Mouse (Mus musculus): ENCODE data around the gene Frmd4a.

The Frmd4a gene

DNA sequence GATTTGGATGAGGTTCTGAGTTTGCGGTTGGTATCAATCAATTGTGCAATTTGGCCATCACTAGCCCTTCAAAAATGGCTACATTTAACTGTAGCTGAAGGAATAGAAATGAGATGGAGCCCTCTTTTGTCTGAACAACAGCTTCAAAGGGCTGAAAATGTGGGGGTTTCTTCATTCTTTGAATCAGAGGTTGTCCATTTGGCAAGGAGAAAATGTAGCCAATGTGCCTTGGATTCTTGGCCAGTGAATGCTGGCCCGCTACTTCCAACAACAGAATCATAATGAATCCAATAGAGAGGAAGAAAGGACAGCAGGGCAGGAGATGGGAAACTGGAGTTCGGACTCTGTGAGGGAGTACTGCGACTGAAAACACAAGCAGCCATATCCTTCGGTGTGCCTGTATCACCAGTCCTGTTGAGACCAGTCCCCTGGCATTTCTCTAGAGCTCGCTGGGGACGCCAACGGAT lies 19.2 kb downstream of the Frmd4a start:
- H3K4me3 ChIP-seq (replicated peaks; ENCODE audit: low read length), result no peak overlapping the region
- TF ChIP-seq NANOG (IDR thresholded peaks at IDR 0.05; ENCODE audit: borderline replicate concordance, low read length) (no peak), POU5F1 (IDR thresholded peaks at IDR 0.05; ENCODE audit: borderline replicate concordance, low read length) (no peak), CTCF (conservative IDR thresholded peaks at IDR 0.05; ENCODE audit: low read length) (no peak)

GRCm38 (mm10) chr2:4042009-4042408 lies 24.5 kb downstream of the Frmd4a start:
- Histone ChIP-seq H3K4me1 (replicated peaks; ENCODE audit: low read depth, low read length) (no peaks in the 10 kb centered on the region), H3K9me3 (ENCODE audit: low read length) (no peaks in the 10 kb centered on the region), H3K4me3 (replicated peaks; ENCODE audit: low read length) (no peak overlapping the region), H3K36me3 (ENCODE audit: insufficient read depth, low read length) (no peaks in the 10 kb centered on the region), H3K27me3 (ENCODE audit: insufficient read depth, low read length) (no peaks in the 10 kb centered on the region)
- TF ChIP-seq NANOG (IDR thresholded peaks at IDR 0.05; ENCODE audit: borderline replicate concordance, low read length), result no peak
- no peak for TF ChIP-seq CTCF (conservative IDR thresholded peaks at IDR 0.05; ENCODE audit: low read length)
- no peak for TF ChIP-seq POU5F1 (IDR thresholded peaks at IDR 0.05; ENCODE audit: borderline replicate concordance, low read length)

More for the DNA sequence above, 19.2 kb downstream of the Frmd4a start:
- Histone ChIP-seq H3K9me3 (ENCODE audit: low read length) (no peaks in the 10 kb centered on the region), H3K36me3 (ENCODE audit: insufficient read depth, low read length) (no peaks in the 10 kb centered on the region), H3K4me1 (replicated peaks; ENCODE audit: low read depth, low read length) (no peaks in the 10 kb centered on the region), H3K27me3 (ENCODE audit: insufficient read depth, low read length) (no peaks in the 10 kb centered on the region)

GRCm38 (mm10) chr2:4055481-4055880 lies 38.0 kb downstream of the Frmd4a start:
- Histone ChIP-seq H3K27me3 (ENCODE audit: insufficient read depth, low read length) (no peaks in the 10 kb centered on the region), H3K36me3 (ENCODE audit: insufficient read depth, low read length) (no peaks in the 10 kb centered on the region), H3K4me1 (replicated peaks; ENCODE audit: low read depth, low read length) (no peaks in the 10 kb centered on the region), H3K4me3 (replicated peaks; ENCODE audit: low read length) (no peak overlapping the region), H3K9me3 (ENCODE audit: low read length) (no peaks in the 10 kb centered on the region)
- no peak for TF ChIP-seq NANOG (IDR thresholded peaks at IDR 0.05; ENCODE audit: borderline replicate concordance, low read length)
- TF ChIP-seq POU5F1 (IDR thresholded peaks at IDR 0.05; ENCODE audit: borderline replicate concordance, low read length), result no peak

DNA sequence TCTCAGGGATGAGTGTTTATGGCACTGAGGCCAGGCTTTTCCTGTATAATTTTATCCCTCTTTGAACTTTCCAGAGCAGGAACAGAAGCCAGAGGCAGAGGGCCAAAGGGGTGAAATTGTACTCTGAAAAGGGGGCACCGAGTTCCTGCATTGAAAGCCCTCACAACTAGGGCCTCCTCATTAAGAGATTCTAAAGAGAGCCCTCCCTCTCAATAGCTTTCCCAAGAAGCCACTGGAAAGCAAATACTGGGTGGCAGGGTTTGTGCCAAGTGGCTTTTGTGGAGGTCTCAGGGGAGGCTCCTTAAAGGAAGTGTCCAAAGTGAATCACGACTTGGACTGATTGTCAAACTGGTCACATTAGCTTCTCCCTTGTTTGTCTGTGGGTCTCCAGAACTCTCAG lies 43.2 kb downstream of the Frmd4a start:
- H3K27me3 ChIP-seq (ENCODE audit: insufficient read depth, low read length), result no peaks in the 10 kb centered on the region
- H3K4me3 ChIP-seq (replicated peaks; ENCODE audit: low read length), result no peak overlapping the region
- H3K4me1 ChIP-seq (replicated peaks; ENCODE audit: low read depth, low read length), result no peaks in the 10 kb centered on the region
- TF ChIP-seq POU5F1 (IDR thresholded peaks at IDR 0.05; ENCODE audit: borderline replicate concordance, low read length) (no peak), NANOG (IDR thresholded peaks at IDR 0.05; ENCODE audit: borderline replicate concordance, low read length) (no peak), CTCF (conservative IDR thresholded peaks at IDR 0.05; ENCODE audit: low read length) (no peak)
- H3K36me3 ChIP-seq (ENCODE audit: insufficient read depth, low read length), result no peaks in the 10 kb centered on the region
- no peaks in the 10 kb centered on the region for H3K9me3 ChIP-seq (ENCODE audit: low read length)

- TF ChIP-seq NANOG (IDR thresholded peaks at IDR 0.05; ENCODE audit: borderline replicate concordance, low read length) (no peak), CTCF (conservative IDR thresholded peaks at IDR 0.05; ENCODE audit: low read length) (no peak), POU5F1 (IDR thresholded peaks at IDR 0.05; ENCODE audit: borderline replicate concordance, low read length) (no peak)
- Histone ChIP-seq H3K4me1 (replicated peaks; ENCODE audit: low read depth, low read length) (no peaks in the 10 kb centered on the region), H3K9me3 (ENCODE audit: low read length) (no peaks in the 10 kb centered on the region), H3K4me3 (replicated peaks; ENCODE audit: low read length) (no peak overlapping the region), H3K27me3 (ENCODE audit: insufficient read depth, low read length) (no peaks in the 10 kb centered on the region), H3K36me3 (ENCODE audit: insufficient read depth, low read length) (no peaks in the 10 kb centered on the region)
These were observed 54.3 kb downstream of the Frmd4a start for GRCm38 (mm10) chr2:4071831-4072230.

DNA sequence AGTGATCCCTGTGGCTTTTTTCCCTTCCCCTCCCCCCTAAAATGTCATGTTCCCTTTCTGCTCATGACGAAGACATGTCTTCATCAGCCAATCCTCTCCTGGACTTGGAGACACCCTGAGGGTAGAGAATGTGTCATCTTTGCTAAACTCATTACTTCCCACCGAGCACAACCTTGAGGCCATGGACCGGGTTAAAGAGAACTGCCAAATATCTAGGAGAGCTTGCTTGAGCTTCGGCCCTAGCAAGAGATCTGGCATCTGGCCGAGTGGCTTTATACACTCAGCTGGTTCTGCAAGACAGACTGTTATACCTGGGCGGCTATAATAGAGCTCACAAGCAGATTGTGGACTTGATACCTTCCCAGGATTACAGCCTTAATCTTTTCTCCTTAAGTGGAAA lies 66.4 kb downstream of the Frmd4a start:
- TF ChIP-seq CTCF (conservative IDR thresholded peaks at IDR 0.05; ENCODE audit: low read length) (no peak), POU5F1 (IDR thresholded peaks at IDR 0.05; ENCODE audit: borderline replicate concordance, low read length) (no peak), NANOG (IDR thresholded peaks at IDR 0.05; ENCODE audit: borderline replicate concordance, low read length) (no peak)
- H3K27me3 ChIP-seq (ENCODE audit: insufficient read depth, low read length), result no peaks in the 10 kb centered on the region
- H3K9me3 ChIP-seq (ENCODE audit: low read length), result no peaks in the 10 kb centered on the region
- H3K4me1 ChIP-seq (replicated peaks; ENCODE audit: low read depth, low read length), result peaks cover 3% of the 10 kb centered on the region; the same call in 1 of the 2 replicates
- no peak overlapping the region for H3K4me3 ChIP-seq (replicated peaks; ENCODE audit: low read length)
- H3K36me3 ChIP-seq (ENCODE audit: insufficient read depth, low read length), result no peaks in the 10 kb centered on the region

DNA sequence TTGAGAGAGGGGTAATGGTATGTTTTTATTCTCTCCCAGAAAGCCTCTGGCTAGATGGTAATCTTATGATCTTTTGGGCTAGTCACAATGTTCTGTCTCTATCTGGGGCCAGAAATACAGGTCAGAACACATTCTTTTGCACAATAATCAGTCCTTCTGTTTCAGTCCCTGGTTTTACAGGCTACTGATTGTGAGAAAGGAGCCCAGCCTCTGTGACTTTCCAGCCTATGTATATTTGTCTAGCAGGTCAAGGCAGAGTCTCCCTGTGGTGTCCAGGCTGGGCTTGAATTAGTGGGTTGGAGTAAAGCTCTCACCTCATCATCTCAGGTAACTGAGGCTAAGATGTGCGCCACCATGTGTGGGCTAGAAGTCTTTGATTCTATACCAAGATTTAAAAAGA lies 80.1 kb downstream of the Frmd4a start:
- Histone ChIP-seq H3K9me3 (ENCODE audit: low read length) (0 out of 2 replicates have a peak, but pooled peaks cover 3% of the 10 kb centered on the region), H3K27me3 (ENCODE audit: insufficient read depth, low read length) (no peaks in the 10 kb centered on the region), H3K4me1 (replicated peaks; ENCODE audit: low read depth, low read length) (no peaks in the 10 kb centered on the region), H3K36me3 (ENCODE audit: insufficient read depth, low read length) (no peaks in the 10 kb centered on the region), H3K4me3 (replicated peaks; ENCODE audit: low read length) (no peak overlapping the region)
- TF ChIP-seq CTCF (conservative IDR thresholded peaks at IDR 0.05; ENCODE audit: low read length) (no peak), NANOG (IDR thresholded peaks at IDR 0.05; ENCODE audit: borderline replicate concordance, low read length) (no peak), POU5F1 (IDR thresholded peaks at IDR 0.05; ENCODE audit: borderline replicate concordance, low read length) (no peak)

- no peak for TF ChIP-seq NANOG (IDR thresholded peaks at IDR 0.05; ENCODE audit: borderline replicate concordance, low read length)
- no peak for TF ChIP-seq CTCF (conservative IDR thresholded peaks at IDR 0.05; ENCODE audit: low read length)
- TF ChIP-seq POU5F1 (IDR thresholded peaks at IDR 0.05; ENCODE audit: borderline replicate concordance, low read length), result no peak
- Histone ChIP-seq H3K27me3 (ENCODE audit: insufficient read depth, low read length) (no peaks in the 10 kb centered on the region), H3K4me1 (replicated peaks; ENCODE audit: low read depth, low read length) (no peaks in the 10 kb centered on the region), H3K36me3 (ENCODE audit: insufficient read depth, low read length) (no peaks in the 10 kb centered on the region), H3K4me3 (replicated peaks; ENCODE audit: low read length) (no peak overlapping the region), H3K9me3 (ENCODE audit: low read length) (0 out of 2 replicates have a peak, but pooled peaks cover 3% of the 10 kb centered on the region)
These were observed 81.6 kb downstream of the Frmd4a start for GRCm38 (mm10) chr2:4098948-4099776.
